Mouse (Mus musculus): ENCODE measurements around the gene Loxl3.

The Loxl3 gene

GRCm38 (mm10) chr6:83017190-83017589 lies 16.8 kb upstream of the Loxl3 start:
- no peak for DNase-seq (ENCODE audit: low spot score in 2 of 2)

GRCm38 (mm10) chr6:83019044-83019443 lies 14.9 kb upstream of the Loxl3 start:
- DNase-seq (ENCODE audit: low spot score in 2 of 2), result no peak

GRCm38 (mm10) chr6:83020121-83020520 lies 13.9 kb upstream of the Loxl3 start:
- DNase-seq (ENCODE audit: low spot score in 2 of 2), result no peak

GRCm38 (mm10) chr6:83020836-83021593 lies 13.0 kb upstream of the Loxl3 start:
- no peak for DNase-seq (ENCODE audit: low spot score in 2 of 2)

GRCm38 (mm10) chr6:83023008-83023407 lies 11.0 kb upstream of the Loxl3 start:
- no peak for DNase-seq (ENCODE audit: low spot score in 2 of 2)

- no peak for DNase-seq (ENCODE audit: low spot score in 2 of 2)
Observed at GRCm38 (mm10) chr6:83023786-83024185, 10.2 kb upstream of the Loxl3 start.

- no peak for DNase-seq (ENCODE audit: low spot score in 2 of 2)
Observed at GRCm38 (mm10) chr6:83024421-83024820, 9.6 kb upstream of the Loxl3 start.

GRCm38 (mm10) chr6:83025221-83025620 lies 8.8 kb upstream of the Loxl3 start:
- DNase-seq (ENCODE audit: low spot score in 2 of 2), result no peak

GRCm38 (mm10) chr6:83027293-83027692 lies 6.7 kb upstream of the Loxl3 start:
- no peak for DNase-seq (ENCODE audit: low spot score in 2 of 2)

GRCm38 (mm10) chr6:83027706-83028105 lies 6.3 kb upstream of the Loxl3 start:
- DNase-seq (ENCODE audit: low spot score in 2 of 2), result no peak

- no peak for DNase-seq (ENCODE audit: low spot score in 2 of 2)
Observed at GRCm38 (mm10) chr6:83029777-83030176, 4.2 kb upstream of the Loxl3 start.

- DNase-seq (ENCODE audit: low spot score in 2 of 2), result no peak
Observed at GRCm38 (mm10) chr6:83031111-83031510, 2.9 kb upstream of the Loxl3 start.

- DNase-seq (ENCODE audit: low spot score in 2 of 2), result no peak
Observed at GRCm38 (mm10) chr6:83031921-83032590, 1.9 kb upstream of the Loxl3 start.

GRCm38 (mm10) chr6:83032769-83033191 lies 1.2 kb upstream of the Loxl3 start:
- no peak for DNase-seq (ENCODE audit: low spot score in 2 of 2)

- DNase-seq (ENCODE audit: low spot score in 2 of 2), result no peak
Observed at GRCm38 (mm10) chr6:83034463-83035055, 586 bp downstream of the Loxl3 start.

- no peak for DNase-seq (ENCODE audit: low spot score in 2 of 2)
Observed at GRCm38 (mm10) chr6:83037188-83037587, 3.2 kb downstream of the Loxl3 start.

GRCm38 (mm10) chr6:83038496-83039012 lies 4.6 kb downstream of the Loxl3 start:
- peak; percentile 81 to 85 for DNase-seq (ENCODE audit: low spot score in 2 of 2)

GRCm38 (mm10) chr6:83040601-83041000 lies 6.6 kb downstream of the Loxl3 start:
- DNase-seq (ENCODE audit: low spot score in 2 of 2), result no peak

- no peak for DNase-seq (ENCODE audit: low spot score in 2 of 2)
Observed at GRCm38 (mm10) chr6:83043561-83043960, 9.6 kb downstream of the Loxl3 start.

GRCm38 (mm10) chr6:83043993-83044392 lies 10.0 kb downstream of the Loxl3 start:
- no peak for DNase-seq (ENCODE audit: low spot score in 2 of 2)

GRCm38 (mm10) chr6:83044742-83045141 lies 10.8 kb downstream of the Loxl3 start:
- DNase-seq (ENCODE audit: low spot score in 2 of 2), result no peak

GRCm38 (mm10) chr6:83049367-83049766 lies 15.4 kb downstream of the Loxl3 start:
- DNase-seq (ENCODE audit: low spot score in 2 of 2), result no peak
